Mouse (Mus musculus): ENCODE measurements at regions not wholly inside any gene's neighbourhood (a gene's known extent, or its start where the extent isn't known, plus 50 kb on each side); places are given as distances from the start of the nearest gene placed in this dataset.

DNA sequence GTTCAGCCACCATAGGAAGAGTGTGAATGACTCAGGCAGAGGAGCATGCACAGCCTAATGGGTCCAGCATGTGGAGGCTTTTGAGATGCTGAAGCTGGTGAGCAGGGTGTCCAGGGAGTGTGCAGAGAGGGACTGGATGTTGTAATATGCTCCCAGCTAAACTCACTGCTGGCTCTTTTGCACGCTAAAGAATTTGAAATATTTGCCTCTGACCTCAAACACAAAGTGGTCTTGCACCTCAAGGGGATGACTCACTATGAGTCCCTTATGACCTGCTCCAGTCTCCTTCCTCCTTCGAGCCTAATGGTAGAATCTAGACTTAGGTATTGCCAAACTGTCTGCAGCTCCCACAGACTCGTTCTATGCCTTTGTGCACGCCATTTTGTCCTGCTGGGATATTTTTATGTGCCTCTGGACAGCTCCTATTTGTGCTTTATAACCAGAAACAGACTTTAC, 55.0 kb upstream of the Slit3 start:
- DNase-seq (ENCODE audit: low spot score) = no peak

- no peak for DNase-seq (ENCODE audit: low spot score)
Measured at GRCm38 (mm10) chr11:35057791-35058190, 63.2 kb upstream of the Slit3 start.

GRCm38 (mm10) chr11:35055496-35056125, 65.4 kb upstream of the Slit3 start:
- no peak for DNase-seq (ENCODE audit: low spot score)

- DNase-seq (ENCODE audit: low spot score) = peak; percentile 63
Measured at GRCm38 (mm10) chr11:35053613-35053950, 67.4 kb upstream of the Slit3 start.

DNA sequence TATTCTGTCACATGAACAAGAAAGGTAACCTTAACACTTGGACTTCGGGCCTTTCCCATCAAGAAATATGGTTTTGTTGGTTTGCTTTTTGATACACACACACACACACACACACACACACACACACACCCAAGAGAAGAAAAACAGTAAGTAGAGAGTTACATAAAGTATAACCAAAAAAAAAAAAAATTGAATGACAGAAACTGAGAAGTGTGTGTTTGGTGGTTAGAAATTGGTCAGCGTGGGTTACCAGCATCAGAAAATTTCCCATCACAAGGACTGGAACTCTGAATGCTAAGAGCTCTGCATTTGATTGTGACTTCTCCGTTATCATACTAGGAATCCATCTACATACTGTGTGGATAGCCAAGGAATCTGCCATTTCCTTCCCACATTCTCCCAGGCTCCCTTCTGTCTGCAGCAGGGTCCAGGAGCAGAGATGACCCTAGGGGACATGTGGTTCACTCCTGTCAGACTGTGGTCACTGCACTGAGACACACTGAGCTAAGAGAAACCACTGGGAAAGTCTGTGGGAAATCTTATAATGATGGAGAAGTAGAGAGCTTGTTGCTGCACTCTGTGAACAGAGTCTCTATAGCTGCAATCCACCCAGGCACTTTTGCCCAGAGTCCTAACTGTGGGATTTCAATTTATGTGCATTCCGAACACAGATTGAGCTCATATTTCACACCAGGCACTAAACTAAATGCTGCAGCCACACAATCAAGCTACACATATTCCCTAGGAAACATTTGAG, 68.0 kb upstream of the Slit3 start:
- peak; percentile 26 for DNase-seq (ENCODE audit: low spot score)

GRCm38 (mm10) chr11:35049663-35050215, 71.3 kb upstream of the Slit3 start:
- DNase-seq (ENCODE audit: low spot score) = no peak

DNA sequence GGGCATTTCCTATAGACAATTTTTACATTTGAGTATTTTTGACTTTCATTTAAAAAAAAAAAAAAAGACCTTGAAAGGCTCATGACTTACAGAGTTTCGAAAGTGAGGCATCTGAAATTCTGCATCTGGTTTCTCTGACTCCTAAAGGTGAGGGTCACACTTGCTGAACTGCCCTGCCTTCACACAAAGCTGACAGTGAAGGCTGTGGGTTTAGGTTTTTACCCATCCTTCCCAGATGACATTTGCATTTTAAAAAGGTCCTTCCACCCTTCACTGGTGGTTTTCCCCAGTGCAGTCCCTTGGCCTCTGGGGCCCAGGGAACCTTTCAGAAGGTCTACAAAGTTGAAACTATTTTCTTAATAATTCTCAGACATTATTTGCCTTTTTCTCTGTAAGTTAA, 76.4 kb upstream of the Slit3 start:
- no peak for DNase-seq (ENCODE audit: low spot score)

DNA sequence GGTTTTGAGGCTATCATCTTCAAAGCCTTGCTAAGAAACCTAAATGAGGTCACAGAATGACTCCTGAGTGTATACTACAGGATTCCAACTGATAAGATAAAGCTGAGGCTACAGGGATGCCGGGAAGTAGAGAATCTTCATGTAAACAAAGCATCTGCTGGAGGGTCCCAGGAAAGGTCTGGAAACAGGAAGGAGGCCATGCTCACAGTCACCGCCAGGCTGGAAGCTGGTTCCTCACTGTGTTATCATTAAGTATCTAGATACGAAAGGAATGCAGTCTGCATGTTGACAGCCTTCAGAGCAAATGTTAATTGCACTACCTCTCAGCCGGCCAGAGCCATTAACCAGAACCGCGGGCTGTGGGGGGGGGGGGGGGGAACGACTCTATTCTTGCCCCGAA, 96.6 kb upstream of the Slit3 start:
- peak; percentile 71 for DNase-seq (ENCODE audit: low spot score)

- DNase-seq (ENCODE audit: low spot score) = no peak
Measured at GRCm38 (mm10) chr11:35023813-35024212, 97.2 kb upstream of the Slit3 start.

- DNase-seq (ENCODE audit: low spot score) = no peak
Measured at GRCm38 (mm10) chr11:35021990-35022625, 98.9 kb upstream of the Slit3 start.

- no peak for DNase-seq (ENCODE audit: low spot score)
Measured at GRCm38 (mm10) chr11:35016998-35017397, 104.0 kb upstream of the Slit3 start.

GRCm38 (mm10) chr11:35011521-35012476, 109.2 kb upstream of the Slit3 start:
- DNase-seq (ENCODE audit: low spot score) = no peak

DNA sequence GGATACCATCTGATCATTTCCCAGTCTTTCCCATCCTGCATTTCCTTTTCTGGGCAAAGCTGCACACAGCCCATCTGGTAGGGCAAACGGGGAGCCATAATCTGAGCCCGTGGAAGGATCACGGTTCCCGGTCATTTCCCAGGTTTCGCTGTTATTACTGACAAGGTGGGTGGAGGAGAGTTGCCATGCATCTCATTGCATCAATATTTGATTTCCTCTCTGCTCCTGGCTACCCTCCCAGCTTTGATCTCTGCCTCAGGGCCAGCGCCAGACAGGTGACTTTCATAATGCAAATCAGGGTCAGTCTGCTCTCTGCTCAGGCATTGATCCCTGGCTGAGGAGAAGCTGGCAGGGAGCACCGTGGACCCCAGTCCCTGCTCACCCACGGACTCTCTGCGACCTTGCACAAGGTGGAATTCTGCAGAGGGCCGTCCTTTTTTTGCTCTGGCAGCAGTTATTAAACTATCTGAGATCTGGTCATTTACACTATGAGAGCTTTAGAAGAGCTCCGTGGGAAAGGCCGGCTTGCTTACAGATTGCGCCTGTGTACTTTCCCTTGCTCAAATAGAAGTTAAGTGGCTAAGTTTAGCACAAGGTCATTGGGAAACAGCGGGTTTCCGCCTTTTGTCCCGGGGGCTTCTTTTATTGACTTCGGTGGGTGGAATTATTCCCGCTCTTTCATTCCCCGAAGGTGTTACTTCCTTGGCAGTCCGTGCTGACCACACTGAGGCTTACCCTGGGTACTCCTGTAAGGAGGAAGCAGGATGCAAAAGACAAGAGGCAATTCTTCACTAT, 114.1 kb upstream of the Slit3 start:
- DNase-seq (ENCODE audit: low spot score) = no peak

GRCm38 (mm10) chr11:35005143-35005542, 115.9 kb upstream of the Slit3 start:
- no peak for DNase-seq (ENCODE audit: low spot score)

- DNase-seq (ENCODE audit: low spot score) = no peak
Measured at GRCm38 (mm10) chr11:35004431-35004830, 116.6 kb upstream of the Slit3 start.

- DNase-seq (ENCODE audit: low spot score) = no peak
Measured at GRCm38 (mm10) chr11:35003956-35004355, 117.1 kb upstream of the Slit3 start.

DNA sequence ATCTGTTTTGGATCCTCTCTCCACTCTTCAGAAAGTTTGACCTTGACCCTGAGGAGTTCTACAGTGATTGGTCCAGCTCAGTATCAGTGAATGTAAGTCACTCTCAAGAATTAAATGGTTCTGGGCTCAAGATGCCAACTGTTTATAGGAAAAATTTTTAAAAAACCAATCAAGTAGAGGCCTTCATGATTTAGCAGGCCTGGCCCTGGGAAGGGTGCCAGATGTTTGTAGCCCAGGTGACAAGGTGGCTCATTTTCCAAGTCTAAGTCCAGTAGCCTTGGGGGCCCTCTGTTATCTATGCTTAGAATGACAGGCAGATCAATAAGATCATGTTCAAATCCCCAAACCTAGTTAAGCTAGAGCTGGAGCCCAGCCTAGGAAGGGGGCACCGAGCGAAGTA, 123.1 kb upstream of the Slit3 start:
- no peak for DNase-seq (ENCODE audit: low spot score)

DNA sequence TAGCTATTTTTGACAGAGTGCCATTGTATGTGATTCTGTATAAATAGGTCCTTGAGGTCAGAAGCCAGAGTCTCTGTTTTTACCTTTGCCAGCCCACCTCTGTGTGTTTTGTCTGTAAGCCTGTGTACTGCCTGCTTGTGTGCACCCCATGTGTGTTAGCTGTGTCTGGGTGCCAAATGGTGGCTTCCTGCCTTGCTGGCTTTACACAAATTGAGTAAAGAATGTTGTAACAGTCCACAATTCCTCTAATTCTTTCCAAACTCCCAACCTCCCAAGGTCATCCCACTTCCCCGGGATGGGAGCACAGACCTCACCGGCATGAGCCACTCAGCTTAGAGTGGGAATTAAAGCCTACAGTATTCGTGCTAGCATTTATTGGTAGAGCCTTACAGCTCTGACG, 125.5 kb upstream of the Slit3 start:
- DNase-seq (ENCODE audit: low spot score) = no peak

DNA sequence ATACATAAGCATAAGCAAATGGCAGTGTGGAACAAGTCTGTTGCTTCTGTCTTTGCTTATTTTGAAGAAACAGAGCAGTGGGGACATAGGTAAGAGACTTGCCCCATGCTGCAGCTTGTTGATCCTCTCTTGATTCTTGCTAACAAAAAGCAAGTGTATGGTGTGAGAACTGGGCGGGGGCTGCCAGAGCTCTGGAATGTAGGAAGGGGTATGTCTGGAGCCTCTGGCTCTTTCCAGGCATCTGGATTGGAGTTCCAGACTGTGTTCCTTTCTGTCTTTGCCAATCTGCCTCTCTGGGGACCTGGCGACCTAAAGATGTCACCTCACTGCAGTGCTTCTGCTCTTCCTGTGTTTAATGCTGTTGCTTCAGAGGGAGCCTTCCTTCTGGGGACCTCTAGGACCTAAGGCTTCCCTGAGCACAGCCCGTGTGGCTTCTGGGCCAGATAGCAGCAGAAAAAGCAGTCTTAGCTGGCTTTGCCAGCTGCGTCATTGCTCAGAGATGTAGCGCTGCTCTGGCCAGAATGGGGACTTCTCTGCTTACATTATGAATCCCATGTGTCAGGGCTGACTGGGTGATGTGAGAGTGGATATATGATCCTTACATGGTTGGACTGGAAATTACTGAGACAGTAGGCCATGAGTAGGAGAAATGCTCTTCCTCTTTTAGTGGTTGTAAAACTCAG, 138.1 kb upstream of the Slit3 start:
- peak; percentile 7 for DNase-seq (ENCODE audit: low spot score)

- no peak for DNase-seq (ENCODE audit: low spot score)
Measured at GRCm38 (mm10) chr11:34980210-34980609, 140.8 kb upstream of the Slit3 start.

Data from yolk sac, embryonic 10.5 days (tissue).